Mouse (Mus musculus) left cerebral cortex, postnatal 36 days (tissue): ENCODE measurements around the gene Inip. TPM values are rescaled to one million over a fixed set of nuclear protein-coding genes. Genes with fewer than 3 reads are reported as not detected.

ENCODE experiments used
- DNase-seq, 2 experiments: peaks; one replicate each; pipeline ENCODE4 v3.0.0; 2021 to 2022; ENCODE audit warnings: low spot score in 2 of 2, mixed read lengths in 1 of 2
- intact Hi-C: fragments of 180-260 bp; cut with DNase I; formaldehyde crosslinking; loops from one replicate; pipeline ENCODE4 v1.15.1; 2025
- total RNA-seq, 2 experiments: library from RNA; stranded (reverse); gene quantifications; 2 replicates each; pipeline ENCODE4 v1.2.3; 2021

The Inip gene
- total RNA-seq = 10 to 100 TPM; 21.3 to 23.5 TPM

GRCm38 (mm10) chr4:59801489-59801888, at the start of gene Inip:
Gene Inip (minus strand): TSS chr4:59801589.
- no peak for DNase-seq
- intact Hi-C loops = no loop called here

- peak; percentile 49 to 74 for DNase-seq
- intact Hi-C loops = loop anchor here (2.0 to 5.0 kb wide), 2 partner anchors 43 to 63 kb away; partner anchors contain the start of gene Snx30
Measured at GRCm38 (mm10) chr4:59850181-59850580, 48.8 kb upstream of the Inip start.

- intact Hi-C loops = no loop called here
Measured at GRCm38 (mm10) chr4:59847447-59847846, 46.1 kb upstream of the Inip start.

GRCm38 (mm10) chr4:59845245-59845637, 43.9 kb upstream of the Inip start:
- intact Hi-C loops = no loop called here
- no peak for DNase-seq

More at GRCm38 (mm10) chr4:59847447-59847846, 46.1 kb upstream of the Inip start:
- no peak for DNase-seq

GRCm38 (mm10) chr4:59844460-59845244, 43.3 kb upstream of the Inip start:
- intact Hi-C loops = no loop called here
- DNase-seq = no peak

- DNase-seq = no peak
- intact Hi-C loops = no loop called here
Measured at GRCm38 (mm10) chr4:59837659-59838058, 36.3 kb upstream of the Inip start.

GRCm38 (mm10) chr4:59832810-59833209, 31.4 kb upstream of the Inip start:
- intact Hi-C loops = no loop called here
- no peak for DNase-seq

GRCm38 (mm10) chr4:59831038-59831437, 29.6 kb upstream of the Inip start:
- intact Hi-C loops = no loop called here
- no peak for DNase-seq

GRCm38 (mm10) chr4:59829072-59829471, 27.7 kb upstream of the Inip start:
- peak in 1 of 2 experiments; percentile 15 for DNase-seq
- intact Hi-C loops = no loop called here

GRCm38 (mm10) chr4:59826381-59826780, 25.0 kb upstream of the Inip start:
- intact Hi-C loops = no loop called here
- no peak for DNase-seq

GRCm38 (mm10) chr4:59825634-59826033, 24.2 kb upstream of the Inip start:
- intact Hi-C loops = no loop called here
- peak in 1 of 2 experiments; percentile 55 for DNase-seq

- intact Hi-C loops = no loop called here
- no peak for DNase-seq
Measured at GRCm38 (mm10) chr4:59824860-59825259, 23.5 kb upstream of the Inip start.

GRCm38 (mm10) chr4:59823470-59823869, 22.1 kb upstream of the Inip start:
- intact Hi-C loops = no loop called here
- peak; percentile 54 to 63 for DNase-seq

- intact Hi-C loops = no loop called here
Measured at GRCm38 (mm10) chr4:59822119-59822518, 20.7 kb upstream of the Inip start.

GRCm38 (mm10) chr4:59821516-59821915, 20.1 kb upstream of the Inip start:
- intact Hi-C loops = no loop called here
- no peak for DNase-seq

More at GRCm38 (mm10) chr4:59822119-59822518, 20.7 kb upstream of the Inip start:
- DNase-seq = no peak

- DNase-seq = no peak
- intact Hi-C loops = no loop called here
Measured at GRCm38 (mm10) chr4:59819477-59820022, 18.2 kb upstream of the Inip start.

GRCm38 (mm10) chr4:59819054-59819472, 17.7 kb upstream of the Inip start:
- no peak for DNase-seq
- intact Hi-C loops = no loop called here

GRCm38 (mm10) chr4:59818498-59818897, 17.1 kb upstream of the Inip start:
- intact Hi-C loops = no loop called here
- DNase-seq = peak in 1 of 2 experiments; percentile 18

- intact Hi-C loops = no loop called here
- DNase-seq = no peak
Measured at GRCm38 (mm10) chr4:59817790-59818189, 16.4 kb upstream of the Inip start.

GRCm38 (mm10) chr4:59816477-59816876, 15.1 kb upstream of the Inip start:
- intact Hi-C loops = no loop called here

GRCm38 (mm10) chr4:59816016-59816415, 14.6 kb upstream of the Inip start:
- intact Hi-C loops = no loop called here
- no peak for DNase-seq

More at GRCm38 (mm10) chr4:59816477-59816876, 15.1 kb upstream of the Inip start:
- no peak for DNase-seq
